Mouse (Mus musculus): ENCODE results near the gene Man2b1.
"Not testable (repeated sequence)": the region's sequence is repeated elsewhere in the genome, so short reads cannot be mapped to it uniquely, and the experiment has no call there.

Gene Man2b1

DNA sequence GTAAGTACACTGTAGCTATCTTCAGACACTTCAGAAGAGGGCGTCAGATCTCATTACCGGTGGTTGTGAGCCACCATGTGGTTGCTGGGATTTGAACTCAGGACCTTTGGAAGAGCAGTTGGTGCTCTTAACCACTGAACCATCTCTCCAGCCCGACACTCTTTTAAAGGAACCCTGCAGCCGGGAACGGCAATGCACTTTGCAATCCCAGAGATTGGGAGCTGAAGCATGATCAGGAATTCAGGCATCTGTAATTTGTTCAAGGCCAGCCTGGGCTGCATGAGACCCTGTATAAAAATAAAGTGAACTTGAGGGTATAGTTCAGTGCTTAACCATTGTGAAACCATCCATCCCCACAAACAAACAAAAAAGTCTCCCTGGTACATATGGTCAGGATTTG lies 37.2 kb downstream of the Man2b1 start:
- DNase-seq (ENCODE audit: low spot score in 2 of 2), result not testable (repeated sequence)

DNA sequence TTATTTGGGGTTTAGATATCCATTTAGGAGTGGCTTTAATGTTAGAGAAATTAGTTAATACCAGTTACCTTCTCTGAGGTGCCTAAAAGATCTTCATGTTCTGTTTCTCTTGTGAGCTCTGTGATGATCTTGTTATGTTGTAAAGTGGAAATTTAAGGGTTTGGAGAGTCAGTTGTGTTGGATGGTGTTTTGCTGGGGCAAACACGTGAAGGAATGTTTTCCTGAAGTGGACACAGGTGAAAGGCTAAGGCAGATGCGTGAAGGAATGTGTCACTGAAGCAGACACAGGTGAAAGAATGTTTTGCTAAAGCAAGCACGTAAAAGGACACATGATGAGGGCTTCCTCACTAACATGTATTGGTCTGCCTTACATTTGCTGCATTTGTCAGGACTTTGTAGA lies 39.9 kb downstream of the Man2b1 start, which contains the start of gene Zfp791:
TSS of gene Zfp791 (minus strand) at position 101 of the 400 bp plus-strand sequence.
- DNase-seq (ENCODE audit: low spot score in 2 of 2), result no peak

DNA sequence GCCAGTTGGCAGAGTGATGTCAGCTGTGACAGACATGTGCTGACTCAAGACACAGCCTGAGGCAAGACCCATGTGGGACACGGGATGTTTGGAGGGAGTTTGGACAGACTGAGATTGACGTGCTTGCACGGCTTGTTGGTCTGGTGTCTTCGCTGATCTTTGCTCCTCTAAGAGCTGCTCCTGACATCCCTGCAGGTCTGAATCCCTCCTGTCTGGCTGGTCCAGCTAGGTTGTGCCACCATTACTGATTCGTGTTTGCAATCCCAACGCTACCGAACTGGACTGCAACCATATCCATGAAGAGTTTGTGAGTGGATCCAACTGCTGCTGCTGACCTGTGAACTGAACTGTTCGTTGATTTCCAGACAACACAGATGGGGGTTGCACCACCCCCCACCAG lies 40.6 kb downstream of the Man2b1 start:
- no peak for DNase-seq (ENCODE audit: low spot score in 2 of 2)

DNA sequence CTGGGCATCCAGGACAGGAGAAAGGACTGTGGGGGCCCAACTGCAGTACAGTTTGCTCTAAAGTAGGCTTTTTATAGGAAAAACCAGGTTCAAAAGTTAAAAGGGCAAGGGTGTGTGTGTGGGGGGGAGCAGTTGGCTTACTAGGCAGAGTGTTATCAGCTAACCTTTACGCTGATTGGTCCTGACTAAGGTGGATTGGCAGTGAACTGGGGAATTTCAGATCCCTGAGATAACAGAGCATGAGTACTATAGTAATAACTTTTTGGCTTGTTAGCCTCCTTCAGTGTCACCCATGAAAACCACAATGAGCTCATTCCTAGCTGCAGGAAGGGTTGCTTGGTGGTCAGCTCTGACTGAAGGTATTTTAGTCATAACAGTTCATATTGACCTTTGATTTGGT lies 49.3 kb downstream of the Man2b1 start:
- DNase-seq (ENCODE audit: low spot score in 2 of 2), result no peak

DNA sequence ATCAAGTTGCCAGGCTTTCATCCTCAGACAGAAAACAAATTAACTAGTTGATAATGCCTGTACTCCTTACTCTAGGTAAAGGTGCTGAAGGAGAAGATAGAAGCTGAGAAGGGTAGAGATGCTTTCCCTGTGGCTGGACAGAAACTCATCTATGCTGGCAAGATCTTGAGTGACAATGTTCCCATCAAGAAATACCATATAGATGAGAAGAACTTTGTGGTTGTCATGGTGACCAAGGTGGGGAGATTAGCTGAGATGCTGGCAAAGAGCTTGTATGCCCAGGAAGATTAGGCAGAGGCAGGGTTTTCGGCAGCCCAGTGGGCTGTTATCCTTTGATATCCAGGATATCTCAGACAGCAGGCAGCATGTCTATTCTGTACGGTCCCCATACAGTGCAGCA lies 52.6 kb downstream of the Man2b1 start:
- DNase-seq (ENCODE audit: low spot score in 2 of 2), result not testable (repeated sequence)

DNA sequence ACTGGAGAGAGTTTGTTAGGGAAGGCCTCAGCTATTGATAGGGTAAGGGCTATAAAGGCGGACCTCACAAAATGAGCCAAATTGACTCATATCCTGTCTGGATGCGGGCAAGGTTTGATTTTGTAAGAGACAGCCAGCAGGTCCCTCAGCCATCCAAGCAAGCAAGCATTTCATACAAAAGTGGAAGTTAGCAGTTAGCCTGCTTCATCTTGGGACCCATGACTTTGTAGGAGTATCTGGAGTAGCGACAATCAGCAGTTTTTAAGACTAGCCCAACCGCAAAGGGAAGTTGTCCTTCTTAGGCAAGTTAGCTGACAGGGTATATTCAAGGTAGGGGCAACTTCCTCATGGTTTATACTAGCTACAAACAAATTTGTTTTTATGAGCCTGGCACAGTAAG lies 59.4 kb downstream of the Man2b1 start:
- DNase-seq (ENCODE audit: low spot score in 2 of 2), result peak in 1 of 2 experiments; percentile 26

All from right cerebral cortex, postnatal 10 days (tissue).